Mouse (Mus musculus): Measurements from ENCODE around the gene Ndufaf7.

- TF ChIP-seq CTCF (IDR thresholded peaks at IDR 0.05): no peak
- no peak for TF ChIP-seq POLR2A (IDR thresholded peaks at IDR 0.05; ENCODE audit: insufficient read depth, low read depth, low read length)
- TF ChIP-seq EP300 (IDR thresholded peaks at IDR 0.05; ENCODE audit: insufficient read depth, low read depth, low read length): no peak
These were observed 5.6 kb downstream of the Ndufaf7 start for GRCm38 (mm10) chr17:78942579-78942978.

All from heart, adult 2 months (tissue).